Mouse (Mus musculus) spleen, adult 2 months (tissue): ENCODE results near the gene Rbm7. TPM values are rescaled to one million over a fixed set of nuclear protein-coding genes. Genes with fewer than 3 reads are reported as not detected.
A peak's percentile ranks its signal among the peaks of the same experiment; 100 is the strongest.

Experiments
- DNase-seq, 2 experiments: peaks; one replicate each; pipeline versions ENCODE4 v3.0.0 to v3.0.0-alpha.2; 2012 to 2021; ENCODE audit warnings: low spot score in 2 of 2, low read depth in 1 of 2
- H3K27ac ChIP-seq: fragments of 200-500 bp; 2 replicates; pipeline ENCODE4 v1.5.1; 2012; ENCODE audit warnings: low read length, inconsistent platforms; ENCODE audit not compliant: insufficient read depth
- H3K27me3 ChIP-seq: fragments of 200-500 bp; 2 replicates; pipeline ENCODE4 v1.6.1; 2012; ENCODE audit warnings: mild to moderate bottlenecking, moderate library complexity, low read length, inconsistent platforms; ENCODE audit not compliant: control insufficient read depth, insufficient read depth
- H3K36me3 ChIP-seq: fragments of 200-500 bp; 2 replicates; pipeline ENCODE4 v1.6.1; 2012; ENCODE audit warnings: mild to moderate bottlenecking, low read length, inconsistent platforms; ENCODE audit not compliant: control insufficient read depth, insufficient read depth
- H3K4me1 ChIP-seq: fragments of 200-500 bp; 2 replicates; pipeline ENCODE4 v1.6.1; 2011; ENCODE audit warnings: inconsistent platforms; ENCODE audit not compliant: control insufficient read depth, insufficient read depth, insufficient read length
- H3K4me3 ChIP-seq: fragments of 200-500 bp; 2 replicates; pipeline ENCODE4 v1.5.1; 2011; ENCODE audit warnings: mild to moderate bottlenecking, inconsistent platforms; ENCODE audit not compliant: insufficient read depth, insufficient read length; ENCODE audit errors: extremely low read depth
- CTCF ChIP-seq: fragments of 200-500 bp; IDR thresholded peaks from 2 replicates; pipeline ENCODE4 v1.5.1; 2011; ENCODE audit warnings: mild to moderate bottlenecking, inconsistent platforms; ENCODE audit not compliant: insufficient read depth, insufficient read length, insufficient replicate concordance; ENCODE audit errors: extremely low read depth
- POLR2A ChIP-seq: fragments of 200-500 bp; IDR thresholded peaks from 2 replicates; pipeline ENCODE4 v1.6.1; 2011; ENCODE audit warnings: low read depth, low read length, inconsistent platforms
- WGBS: fragments of 180-500 bp; shearing (Covaris S2); methylation state at CpG from one replicate; pipeline ENCODE4 v1.1.7; 2018; 5-methylcytosine and 5-hydroxymethylcytosine counted together
- polyA plus RNA-seq: library from polyadenylated mRNA; depleted of rRNA; stranded (reverse); fragments of >200 nt; gene quantifications from 2 replicates; pipeline ENCODE4 v1.2.3, GENCODE M21; 2012; rRNA removed

The Rbm7 gene
- polyA plus RNA-seq, 1 experiment = 16.6 TPM

DNA sequence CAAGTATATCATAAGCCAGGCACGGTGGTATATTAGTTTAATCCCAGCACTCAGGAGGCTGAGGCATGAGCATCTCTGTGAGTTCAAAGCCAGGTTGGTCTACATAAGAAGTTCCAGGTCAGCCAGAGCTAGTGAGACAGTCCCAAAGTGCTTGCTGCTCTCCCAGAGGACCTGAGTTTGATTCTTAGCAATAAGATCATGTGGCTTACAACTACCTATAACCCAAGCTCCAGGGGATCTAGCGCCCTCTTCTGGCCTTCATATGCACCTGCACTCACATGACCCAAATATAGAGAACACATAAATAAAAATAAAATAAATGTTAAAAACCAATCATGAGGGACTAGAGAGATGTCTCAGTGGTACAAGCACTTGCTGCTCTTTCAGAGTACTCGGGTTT, 36.2 kb downstream of the Rbm7 start:
- no peak for DNase-seq
- 78% methylated on average over 3 of the region's 3 CpGs for WGBS
- H3K36me3 ChIP-seq = no peaks in the 10 kb centered on the region
- peaks cover 5% of the 10 kb centered on the region; the same call in 1 of the 2 replicates for H3K4me1 ChIP-seq
- H3K27me3 ChIP-seq = no peaks in the 10 kb centered on the region
- no peak overlapping the region for H3K27ac ChIP-seq
- TF ChIP-seq POLR2A (no peak), CTCF (peak; percentile 8; the same call in 1 of the 2 replicates)
- H3K4me3 ChIP-seq = no peak overlapping the region

DNA sequence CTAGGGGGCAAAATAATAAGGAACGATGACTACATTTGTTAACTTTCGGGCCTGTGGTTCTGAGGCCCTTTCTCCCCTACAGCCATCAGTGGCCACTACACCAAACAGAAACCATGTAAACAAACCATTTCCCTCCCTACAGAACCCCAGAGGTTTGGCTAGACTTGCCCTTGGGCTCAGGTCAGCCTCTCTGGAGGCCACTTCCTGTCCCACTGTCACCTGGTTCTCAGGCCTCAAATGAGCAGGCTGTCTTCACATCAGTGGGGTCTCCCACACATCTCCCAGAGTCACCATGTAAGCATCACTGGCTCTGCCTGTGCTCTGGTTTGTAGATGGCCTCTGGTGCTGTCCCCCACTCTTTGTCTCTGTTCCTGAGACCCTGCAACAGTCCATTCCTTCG, 39.1 kb downstream of the Rbm7 start:
- H3K36me3 ChIP-seq = no peaks in the 10 kb centered on the region
- no peak for DNase-seq
- WGBS = 84% methylated on average over 3 of the region's 3 CpGs

DNA sequence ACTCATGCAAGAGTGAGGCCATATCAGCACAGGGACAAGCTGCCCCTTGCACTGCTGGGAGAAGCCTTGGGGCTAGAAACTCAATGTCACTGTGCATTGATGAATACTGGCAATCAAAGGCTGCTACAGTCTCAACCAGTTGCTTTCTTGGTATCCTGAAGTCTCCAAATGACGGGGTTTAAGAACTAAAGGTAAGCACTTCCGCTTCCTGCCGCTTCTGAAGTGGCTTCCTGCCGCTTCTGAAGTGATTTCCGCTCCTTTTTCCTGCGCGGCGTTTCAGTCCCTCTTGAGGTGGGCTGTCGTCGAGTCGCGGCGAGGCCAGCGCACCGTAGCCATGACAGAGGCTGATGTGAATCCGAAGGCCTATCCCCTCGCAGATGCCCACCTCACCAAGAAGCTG, 45.0 kb downstream of the Rbm7 start:
- Histone ChIP-seq H3K27me3 (no peaks in the 10 kb centered on the region), H3K4me1 (no peaks in the 10 kb centered on the region), H3K27ac (no peak overlapping the region), H3K4me3 (no peak overlapping the region), H3K36me3 (no peaks in the 10 kb centered on the region)
- no peak for TF ChIP-seq CTCF
- WGBS = 78% methylated on average over 17 of the region's 17 CpGs
- DNase-seq = no peak

More for the DNA sequence above, 39.1 kb downstream of the Rbm7 start:
- H3K27ac ChIP-seq = no peak overlapping the region
- no peak overlapping the region for H3K4me3 ChIP-seq
- H3K27me3 ChIP-seq = no peaks in the 10 kb centered on the region
- H3K4me1 ChIP-seq = no peaks in the 10 kb centered on the region
- TF ChIP-seq CTCF = no peak
- no peak for TF ChIP-seq POLR2A

DNA sequence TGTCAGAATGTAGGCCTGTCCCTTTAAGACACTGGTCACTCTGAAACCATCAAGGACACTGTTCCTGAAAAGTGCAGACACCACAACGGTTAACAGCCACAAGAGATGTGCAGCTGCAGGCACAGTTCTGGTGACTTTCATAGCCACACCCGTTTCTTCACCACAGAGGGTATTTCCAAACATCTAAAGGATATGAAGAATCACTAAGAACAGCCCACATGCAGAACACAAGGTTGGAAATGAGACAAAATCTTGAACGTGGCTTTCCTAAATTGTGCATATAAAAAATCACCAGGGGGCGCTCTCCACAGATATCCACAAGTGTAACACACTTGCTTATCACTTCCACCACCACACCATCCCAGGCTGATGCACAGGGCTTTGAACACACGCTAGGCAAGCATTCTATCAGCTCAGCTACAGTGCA, 47.3 kb downstream of the Rbm7 start:
- peak in 1 of 2 experiments; percentile 36 for DNase-seq
- H3K4me3 ChIP-seq = no peak overlapping the region
- no peaks in the 10 kb centered on the region for H3K36me3 ChIP-seq
- no peak overlapping the region for H3K27ac ChIP-seq
- H3K27me3 ChIP-seq = no peaks in the 10 kb centered on the region
- WGBS = 12% methylated on average over 5 of the region's 5 CpGs
- TF ChIP-seq CTCF (peak; percentile 13; the same call in 1 of the 2 replicates), POLR2A (no peak)
- H3K4me1 ChIP-seq = peaks cover 9% of the 10 kb centered on the region

DNA sequence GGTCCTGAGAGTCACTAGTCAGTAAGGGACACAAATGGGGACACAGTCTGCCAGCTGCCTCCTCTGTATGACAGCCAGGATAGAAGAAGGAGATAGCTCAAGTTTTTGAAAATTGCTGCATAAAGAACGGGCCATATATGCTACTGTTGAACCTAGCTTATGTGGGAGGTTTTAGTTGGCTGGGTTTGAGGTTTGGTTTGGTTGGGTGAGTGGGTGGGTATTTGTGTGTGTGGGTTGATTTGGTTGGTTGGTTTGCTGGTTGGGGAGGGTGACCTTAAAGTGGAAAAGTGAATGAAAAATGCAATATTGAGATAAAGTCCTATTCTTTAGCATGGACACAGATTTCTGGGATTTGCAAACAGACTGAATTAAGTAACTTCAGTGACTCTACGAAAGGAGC, 50.3 kb downstream of the Rbm7 start:
- peak in 1 of 2 experiments; percentile 29 for DNase-seq
- Histone ChIP-seq H3K27ac (no peak overlapping the region), H3K4me3 (no peak overlapping the region), H3K27me3 (no peaks in the 10 kb centered on the region), H3K4me1 (peaks cover 9% of the 10 kb centered on the region), H3K36me3 (no peaks in the 10 kb centered on the region)
- TF ChIP-seq POLR2A = no peak
- TF ChIP-seq CTCF = no peak
- 54% methylated on average over 2 of the region's 2 CpGs for WGBS

DNA sequence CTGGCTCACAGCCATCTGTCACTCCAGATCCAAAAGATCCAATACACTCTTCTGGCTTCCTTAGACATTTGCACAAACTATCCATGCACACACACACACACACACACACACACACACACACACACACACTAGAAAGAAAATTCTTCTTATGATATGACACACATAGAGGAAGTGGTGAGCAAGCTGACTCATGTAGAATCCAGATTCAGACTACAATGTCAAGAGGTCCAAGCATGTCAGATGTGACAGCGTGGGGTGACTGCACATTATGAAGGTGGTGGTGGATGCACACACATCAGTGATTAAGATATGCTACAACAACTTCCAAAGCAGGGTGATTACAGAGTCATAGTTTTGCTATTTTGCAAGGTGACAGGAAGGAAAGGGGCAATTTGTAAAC, 51.2 kb downstream of the Rbm7 start:
- H3K27me3 ChIP-seq = no peaks in the 10 kb centered on the region
- TF ChIP-seq POLR2A = no peak
- no peak for TF ChIP-seq CTCF
- H3K4me1 ChIP-seq = peaks cover 9% of the 10 kb centered on the region
- no peak for DNase-seq
- 2% methylated on average over 1 of the region's 1 CpGs for WGBS
- H3K27ac ChIP-seq = no peak overlapping the region
- H3K36me3 ChIP-seq = no peaks in the 10 kb centered on the region
- no peak overlapping the region for H3K4me3 ChIP-seq

Other genes starting within 250 kb of the Rbm7 start
- gene Nxpe2, start 141.8 kb downstream of the Rbm7 start, polyA plus RNA-seq = 16.1 and 17.9 TPM in 2 replicates
- gene Rexo2, start 14.7 kb downstream of the Rbm7 start, polyA plus RNA-seq = 47.9 and 50.0 TPM in 2 replicates
- gene Gm5617, start 143 bp upstream of the Rbm7 start, polyA plus RNA-seq = 26.5 and 34.7 TPM in 2 replicates
- gene Nnmt, start 109.9 kb upstream of the Rbm7 start, polyA plus RNA-seq = 0.60 and 0.94 TPM in 2 replicates